Mouse (Mus musculus) CH12.LX (cell line): ENCODE data around the gene Sf3a2.

Experiments
- CTCF ChIP-seq, 2 experiments: IDR thresholded peaks in 1 of 2; conservative IDR thresholded peaks in 1 of 2; 2 replicates each; pipeline ENCODE4 v1.5.1; 2011 to 2012; ENCODE audit warnings: low read depth in 2 of 2, low read length in 2 of 2, improper control_type of control experiment in 1 of 2, inconsistent platforms in 1 of 2, mild to moderate bottlenecking in 1 of 2, moderate library complexity in 1 of 2
- ELF1 ChIP-seq: IDR thresholded peaks from 2 replicates; pipeline ENCODE4 v1.6.1; 2014; ENCODE audit warnings: low read depth, mild to moderate bottlenecking, inconsistent platforms, low read length, improper control_type of control experiment
- EP300 ChIP-seq: IDR thresholded peaks from 2 replicates; pipeline ENCODE4 v1.6.1; 2011; ENCODE audit warnings: low read length, improper control_type of control experiment
- GABPA ChIP-seq: IDR thresholded peaks from 2 replicates; pipeline ENCODE4 v1.6.1; 2012; ENCODE audit warnings: low read depth, low read length, improper control_type of control experiment, inconsistent platforms; ENCODE audit not compliant: insufficient replicate concordance
- JUND ChIP-seq: conservative IDR thresholded peaks from 2 replicates; pipeline ENCODE4 v1.6.1; 2011; ENCODE audit warnings: low read depth, low read length, improper control_type of control experiment
- KAT2A ChIP-seq: IDR thresholded peaks from 2 replicates; pipeline ENCODE4 v1.6.1; 2012; ENCODE audit warnings: low read length, improper control_type of control experiment, inconsistent platforms; ENCODE audit not compliant: insufficient replicate concordance
- MYC ChIP-seq: IDR thresholded peaks from 2 replicates; pipeline ENCODE4 v1.6.1; 2011; ENCODE audit warnings: low read depth, mild to moderate bottlenecking, improper control_type of control experiment, low read length
- NELFE ChIP-seq: IDR thresholded peaks from 2 replicates; pipeline ENCODE4 v1.6.1; 2011; ENCODE audit warnings: low read depth, low read length, improper control_type of control experiment
- POLR2A ChIP-seq: IDR thresholded peaks from 2 replicates; pipeline ENCODE4 v1.6.1; 2011; ENCODE audit warnings: low read depth, mild to moderate bottlenecking, improper control_type of control experiment, low read length
- POLR2AphosphoS2 ChIP-seq: IDR thresholded peaks from 2 replicates; pipeline ENCODE4 v1.6.1; 2011; ENCODE audit warnings: low read depth, low read length, improper control_type of control experiment
- SIN3A ChIP-seq: IDR thresholded peaks from 2 replicates; pipeline ENCODE4 v1.6.1; 2012; ENCODE audit warnings: low read length, improper control_type of control experiment, inconsistent platforms
- TCF12 ChIP-seq: IDR thresholded peaks from 2 replicates; pipeline ENCODE4 v1.6.1; 2014; ENCODE audit warnings: low read depth, mild to moderate bottlenecking, inconsistent platforms, low read length, improper control_type of control experiment
- UBTF ChIP-seq: IDR thresholded peaks from 2 replicates; pipeline ENCODE4 v1.6.1; 2012; ENCODE audit warnings: low read depth, mild to moderate bottlenecking, inconsistent platforms, low read length, improper control_type of control experiment, moderate library complexity
- ZNF384 ChIP-seq: IDR thresholded peaks from 2 replicates; pipeline ENCODE4 v1.6.1; 2012; ENCODE audit warnings: low read depth, low read length, improper control_type of control experiment, inconsistent platforms

DNA sequence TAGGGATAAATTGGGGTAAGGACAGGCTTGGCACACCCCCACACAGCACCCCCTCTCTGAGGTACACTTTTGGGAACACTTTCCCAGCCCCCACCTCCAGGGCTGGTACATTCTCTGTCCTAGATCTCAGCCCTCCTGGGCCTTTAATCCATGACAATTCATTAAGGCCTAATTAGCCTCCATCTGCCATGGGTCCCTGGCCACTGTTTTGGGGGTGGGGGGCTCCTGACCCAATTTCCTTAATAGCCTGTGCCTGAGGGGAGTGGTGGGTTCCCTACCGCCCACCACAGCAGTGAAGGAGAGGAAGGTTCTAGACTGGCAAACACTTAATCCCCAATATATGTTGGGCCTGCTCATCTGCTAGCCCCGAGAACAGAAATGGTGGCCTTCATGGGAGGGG is 43.7 kb downstream of the Sf3a2 start:
- TF ChIP-seq EP300 (no peak), CTCF (conservative IDR thresholded peaks at IDR 0.05 in 1 of 2, IDR thresholded peaks at IDR 0.05 in 1 of 2; ENCODE audit: low read depth in 2 of 2, low read length in 2 of 2) (no peak), TCF12 (no peak), ZNF384 (no peak), POLR2A (no peak), UBTF (no peak), KAT2A (no peak), SIN3A (no peak), JUND (no peak), ELF1 (no peak), MYC (no peak), POLR2AphosphoS2 (no peak), NELFE (no peak), GABPA (no peak)
